Mouse (Mus musculus) myocyte (in vitro differentiated cells): ENCODE data around the gene Hivep2.

Experiments used
- CEBPB ChIP-seq: IDR thresholded peaks from 2 replicates; pipeline ENCODE4 v1.6.1; 2011; ENCODE audit warnings: mild to moderate bottlenecking, moderate library complexity; ENCODE audit not compliant: poor library complexity, insufficient read depth, severe bottlenecking
- E2F4 ChIP-seq: IDR thresholded peaks from one replicate; pipeline ENCODE4 v1.6.1; 2011; ENCODE audit warnings: mild to moderate bottlenecking, control low read depth, moderate library complexity; ENCODE audit not compliant: insufficient read depth
- MAX ChIP-seq: IDR thresholded peaks from one replicate; pipeline ENCODE4 v1.6.1; 2011; ENCODE audit warnings: low read depth, mild to moderate bottlenecking, control low read depth
- MYOD1 ChIP-seq, 3 experiments: IDR thresholded peaks; one replicate each; pipeline ENCODE4 v1.6.1; 2011; ENCODE audit warnings: control low read depth in 2 of 3, low read depth in 2 of 3, mild to moderate bottlenecking in 2 of 3, moderate library complexity in 1 of 3; ENCODE audit not compliant: insufficient read length in 2 of 3, control insufficient read depth in 1 of 3
- MYOG ChIP-seq, 3 experiments: IDR thresholded peaks; one replicate each; pipeline ENCODE4 v1.6.1; 2011; ENCODE audit warnings: control low read depth in 2 of 3, low read depth in 2 of 3, mild to moderate bottlenecking in 2 of 3; ENCODE audit not compliant: insufficient read length in 2 of 3, control insufficient read depth in 1 of 3, insufficient read depth in 1 of 3
- POLR2A ChIP-seq: IDR thresholded peaks from one replicate; pipeline ENCODE4 v1.6.1; 2011; ENCODE audit warnings: low read depth, mild to moderate bottlenecking, control low read depth, moderate library complexity; ENCODE audit not compliant: insufficient read length
- POLR2AphosphoS2 ChIP-seq: IDR thresholded peaks from one replicate; pipeline ENCODE4 v1.6.1; 2011; ENCODE audit warnings: low read depth, control low read depth; ENCODE audit not compliant: insufficient read length
- REST ChIP-seq: IDR thresholded peaks from one replicate; pipeline ENCODE4 v1.6.1; 2011; ENCODE audit warnings: mild to moderate bottlenecking, control low read depth, moderate library complexity; ENCODE audit not compliant: insufficient read depth, insufficient read length
- SRF ChIP-seq: IDR thresholded peaks from one replicate; pipeline ENCODE4 v1.6.1; 2011; ENCODE audit warnings: low read depth; ENCODE audit not compliant: control insufficient read depth, insufficient read length
- TCF12 ChIP-seq: IDR thresholded peaks from one replicate; pipeline ENCODE4 v1.6.1; 2011; ENCODE audit warnings: mild to moderate bottlenecking, control low read depth; ENCODE audit not compliant: poor library complexity, insufficient read depth, severe bottlenecking
- TCF3 ChIP-seq: IDR thresholded peaks from one replicate; pipeline ENCODE4 v1.6.1; 2011; ENCODE audit warnings: low read depth, control low read depth; ENCODE audit not compliant: insufficient read length
- USF1 ChIP-seq: IDR thresholded peaks from one replicate; pipeline ENCODE4 v1.6.1; 2011; ENCODE audit warnings: low read depth, mild to moderate bottlenecking, control low read depth, moderate library complexity

- TF ChIP-seq MYOD1 (IDR thresholded peaks at IDR 0.05; ENCODE audit: control insufficient read depth in 1 of 3, insufficient read length in 2 of 3, low read depth in 2 of 3), result no peak
- no peak for TF ChIP-seq MAX
- no peak for TF ChIP-seq POLR2A
- TF ChIP-seq TCF3, result no peak
- no peak for TF ChIP-seq TCF12
- no peak for TF ChIP-seq USF1
- TF ChIP-seq CEBPB, result no peak
- no peak for TF ChIP-seq MYOG (IDR thresholded peaks at IDR 0.05; ENCODE audit: control insufficient read depth in 1 of 3, insufficient read depth in 1 of 3, insufficient read length in 2 of 3, low read depth in 2 of 3)
- TF ChIP-seq E2F4, result no peak
- no peak for TF ChIP-seq POLR2AphosphoS2
- TF ChIP-seq SRF, result no peak
- no peak for TF ChIP-seq REST
Measured at GRCm38 (mm10) chr10:14028956-14029355, 63.1 kb downstream of the Hivep2 start.
